Mouse (Mus musculus): ENCODE measurements at regions not wholly inside any gene's neighbourhood (a gene's known extent, or its start where the extent isn't known, plus 50 kb on each side); places are given as distances from the start of the nearest gene placed in this dataset.

DNA sequence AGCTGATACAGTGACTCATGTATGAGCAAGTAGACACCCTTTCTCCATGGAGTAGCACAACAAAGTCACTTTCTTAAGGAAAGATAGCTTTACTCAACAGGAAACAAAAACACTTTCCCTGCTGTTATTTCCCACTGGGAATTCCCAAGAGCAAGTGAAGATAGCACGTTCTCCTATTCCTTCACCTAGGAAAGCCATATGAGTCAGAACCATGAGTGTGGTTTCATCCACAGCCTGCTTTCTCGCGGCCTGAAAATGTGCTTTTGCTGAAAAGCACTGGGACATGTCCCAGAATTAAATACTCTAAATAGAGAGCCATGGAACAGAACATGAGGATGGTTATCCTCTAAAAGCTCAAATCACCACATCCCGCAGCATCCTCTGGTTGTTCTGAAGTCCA is 304.6 kb downstream of the Klf6 start:
- Histone ChIP-seq H3K9ac (ENCODE audit: control insufficient read depth, low read depth, low read length, poor library complexity, severe bottlenecking) (no peak overlapping the region), H3K79me2 (ENCODE audit: control insufficient read depth, insufficient read depth, low read length, poor library complexity) (no peaks in the 10 kb centered on the region), H3K27me3 (ENCODE audit: control insufficient read depth in 1 of 2, insufficient read depth in 2 of 2, low read length in 2 of 2) (no peaks in the 10 kb centered on the region), H3K36me3 (ENCODE audit: control insufficient read depth in 1 of 2, insufficient read depth in 2 of 2, low read length in 2 of 2) (no peaks in the 10 kb centered on the region; a peak in 1 of 4 replicates), H3K4me3 (ENCODE audit: control insufficient read depth in 1 of 2, insufficient read depth in 1 of 2, low read depth in 2 of 2, low read length in 2 of 2) (no peak overlapping the region), H3K4me1 (ENCODE audit: control insufficient read depth in 1 of 2, insufficient read depth in 2 of 2, low read length in 2 of 2) (no peaks in the 10 kb centered on the region; a peak in 1 of 4 replicates), H3K27ac (ENCODE audit: control insufficient read depth, low read depth, low read length) (no peak overlapping the region), H3K9me3 (replicated peaks; ENCODE audit: insufficient read depth, low read length) (no peaks in the 10 kb centered on the region)
- TF ChIP-seq MYB (IDR thresholded peaks at IDR 0.05; ENCODE audit: low read depth, low read length): no peak
- no peak for DNase-seq (ENCODE audit: low read depth, low spot score)

DNA sequence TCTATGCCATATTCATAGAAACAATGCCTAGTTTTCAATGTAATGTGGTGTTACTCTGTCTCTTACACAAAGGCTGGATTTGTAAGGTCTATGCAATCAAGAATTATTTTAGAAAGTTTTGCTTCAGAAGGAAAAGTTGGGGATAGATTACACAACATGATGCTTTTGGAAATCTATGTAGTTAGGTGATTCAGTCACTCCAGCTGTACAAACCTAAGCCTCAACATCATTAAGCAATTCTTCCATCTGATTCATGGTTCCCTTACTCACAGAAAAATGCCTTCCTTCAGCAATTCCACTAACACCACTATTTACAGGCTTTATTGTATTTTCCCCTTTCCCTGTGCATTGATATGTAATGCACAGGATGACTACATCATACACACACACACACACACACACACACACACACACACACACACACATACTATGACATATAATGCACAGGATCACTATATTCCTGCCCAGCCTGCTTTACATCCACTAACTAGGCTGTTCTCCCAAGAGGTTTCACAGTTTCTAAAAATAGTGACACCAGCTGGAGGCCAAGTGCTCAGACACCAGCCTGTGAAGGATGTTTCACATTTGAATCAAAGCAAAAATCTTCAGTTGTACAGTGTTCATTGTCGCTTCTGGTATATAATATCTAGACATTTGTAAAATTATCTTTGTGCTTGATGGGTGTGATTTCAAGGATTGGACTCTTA is 305.9 kb downstream of the Klf6 start:
- Histone ChIP-seq H3K4me1 (ENCODE audit: control insufficient read depth in 1 of 2, insufficient read depth in 2 of 2, low read length in 2 of 2) (no peaks in the 10 kb centered on the region), H3K79me2 (ENCODE audit: control insufficient read depth, insufficient read depth, low read length, poor library complexity) (no peaks in the 10 kb centered on the region), H3K27me3 (ENCODE audit: control insufficient read depth in 1 of 2, insufficient read depth in 2 of 2, low read length in 2 of 2) (no peaks in the 10 kb centered on the region), H3K27ac (ENCODE audit: control insufficient read depth, low read depth, low read length) (no peak overlapping the region), H3K4me3 (ENCODE audit: control insufficient read depth in 1 of 2, insufficient read depth in 1 of 2, low read depth in 2 of 2, low read length in 2 of 2) (no peak overlapping the region), H3K36me3 (ENCODE audit: control insufficient read depth in 1 of 2, insufficient read depth in 2 of 2, low read length in 2 of 2) (no peaks in the 10 kb centered on the region; a peak in 1 of 4 replicates), H3K9me3 (replicated peaks; ENCODE audit: insufficient read depth, low read length) (no peaks in the 10 kb centered on the region), H3K9ac (ENCODE audit: control insufficient read depth, low read depth, low read length, poor library complexity, severe bottlenecking) (no peak overlapping the region)
- no peak for DNase-seq (ENCODE audit: low read depth, low spot score)
- TF ChIP-seq MYB (IDR thresholded peaks at IDR 0.05; ENCODE audit: low read depth, low read length) (no peak), GABPA (IDR thresholded peaks at IDR 0.05; ENCODE audit: low read depth, low read length) (no peak), ELF1 (IDR thresholded peaks at IDR 0.05; ENCODE audit: low read depth, low read length) (no peak), MAFK (IDR thresholded peaks at IDR 0.05; ENCODE audit: borderline replicate concordance, low read depth, low read length) (no peak), BHLHE40 (IDR thresholded peaks at IDR 0.05; ENCODE audit: borderline replicate concordance, low read depth, low read length) (no peak), RAD21 (IDR thresholded peaks at IDR 0.05; ENCODE audit: low read depth, low read length) (no peak), USF2 (IDR thresholded peaks at IDR 0.05; ENCODE audit: borderline replicate concordance in 1 of 2, insufficient read depth in 1 of 2, low read depth in 1 of 2, low read length in 2 of 2) (no peak), SIN3A (IDR thresholded peaks at IDR 0.05; ENCODE audit: low read length) (no peak), MEF2A (IDR thresholded peaks at IDR 0.05; ENCODE audit: extremely low read depth, insufficient replicate concordance, low read depth, low read length, poor library complexity, severe bottlenecking) (no peak), NRF1 (IDR thresholded peaks at IDR 0.05; ENCODE audit: insufficient read depth, low read depth, low read length, poor library complexity, severe bottlenecking) (no peak), TCF12 (IDR thresholded peaks at IDR 0.05; ENCODE audit: low read depth, low read length) (no peak), TAL1 (IDR thresholded peaks at IDR 0.05; ENCODE audit: low read length) (no peak), CHD1 (IDR thresholded peaks at IDR 0.05; ENCODE audit: low read depth, low read length) (no peak)
